Mouse (Mus musculus) midbrain, embryonic 10.5 days (tissue): ENCODE measurements around the gene Col11a2. TPM values are rescaled to one million over a fixed set of nuclear protein-coding genes. Genes with fewer than 3 reads are reported as not detected.

ENCODE experiments used
- DNase-seq: peaks from one replicate; pipeline ENCODE4 v3.0.0-alpha.2; 2017; ENCODE audit warnings: low spot score
- H3K27ac ChIP-seq: fragments of 300-500 bp; sonication (generic); replicated peaks from 2 replicates; pipeline ENCODE4 v1.5.1; 2016; ENCODE audit warnings: mild to moderate bottlenecking
- H3K27me3 ChIP-seq: fragments of 300-500 bp; sonication (generic); 2 replicates; pipeline ENCODE4 v1.6.1; 2016; ENCODE audit warnings: low read depth, mild to moderate bottlenecking; ENCODE audit not compliant: poor library complexity, severe bottlenecking
- H3K36me3 ChIP-seq: fragments of 300-500 bp; sonication (generic); 2 replicates; pipeline ENCODE4 v1.6.1; 2016; ENCODE audit warnings: mild to moderate bottlenecking, moderate library complexity
- H3K4me1 ChIP-seq: fragments of 300-500 bp; sonication (generic); 2 replicates; pipeline ENCODE4 v1.6.1; 2016
- H3K4me3 ChIP-seq: fragments of 300-500 bp; sonication (generic); 2 replicates; pipeline ENCODE4 v1.5.1; 2016; ENCODE audit warnings: mild to moderate bottlenecking, moderate library complexity
- H3K9me3 ChIP-seq: fragments of 300-500 bp; sonication (generic); replicated peaks from 2 replicates; pipeline ENCODE4 v1.6.1; 2016; ENCODE audit warnings: mild to moderate bottlenecking
- WGBS: fragments of 180-500 bp; shearing (Covaris S2); methylation state at CpG from one replicate; pipeline ENCODE4 v1.1.7; 2016; 5-methylcytosine and 5-hydroxymethylcytosine counted together
- polyA plus RNA-seq: library from polyadenylated mRNA; unstranded; fragments of >200 nt; fragmentation: Nextera tagmentation; extraction: Ambion mirVana; gene quantifications from 2 replicates; pipeline ENCODE4 v1.2.1, GENCODE M21; 2016

The Col11a2 gene
- polyA plus RNA-seq, 1 experiment from 2014 or later = 1.1 TPM

DNA sequence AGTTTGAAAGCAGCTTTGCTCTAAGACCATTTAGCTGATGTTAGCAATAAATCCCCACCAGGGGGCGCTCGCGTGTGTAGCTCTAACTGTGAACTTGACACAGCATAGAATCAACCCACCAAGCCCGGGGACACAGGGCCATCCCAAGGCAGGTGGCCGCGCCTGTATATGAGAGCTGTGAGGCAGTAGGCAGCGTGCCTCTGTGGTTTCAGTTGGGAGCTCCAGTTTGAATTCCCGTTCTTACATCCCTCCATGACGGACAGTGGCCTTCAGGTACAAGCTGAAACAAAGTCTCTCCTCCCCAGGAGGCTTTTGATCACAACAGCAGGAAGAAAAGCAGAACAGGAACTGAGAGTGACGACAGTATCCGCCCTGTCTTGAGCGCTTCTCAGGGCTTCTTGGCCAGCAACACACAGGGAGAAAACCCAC lies 62.4 kb downstream of the Col11a2 start:
- H3K27ac ChIP-seq = no peak overlapping the region
- H3K4me1 ChIP-seq = peaks cover 5% of the 10 kb centered on the region; the same call in 1 of the 2 replicates
- peaks cover 12% of the 10 kb centered on the region for H3K27me3 ChIP-seq
- H3K4me3 ChIP-seq = peak overlapping the region; percentile 28; the same call in 1 of the 2 replicates
- no peaks in the 10 kb centered on the region for H3K9me3 ChIP-seq
- DNase-seq = peak; percentile 92
- no peaks in the 10 kb centered on the region for H3K36me3 ChIP-seq
- 10% methylated on average over 12 of the region's 12 CpGs for WGBS

- H3K27me3 ChIP-seq = peaks cover 12% of the 10 kb centered on the region
- DNase-seq = no peak
- H3K36me3 ChIP-seq = 0 out of 2 replicates have a peak, but pooled peaks cover 7% of the 10 kb centered on the region
- no peak overlapping the region for H3K4me3 ChIP-seq
- 81% methylated on average over 6 of the region's 6 CpGs for WGBS
- no peak overlapping the region for H3K27ac ChIP-seq
- H3K4me1 ChIP-seq = peaks cover 5% of the 10 kb centered on the region; the same call in 1 of the 2 replicates
- H3K9me3 ChIP-seq = no peaks in the 10 kb centered on the region
Observed at GRCm38 (mm10) chr17:34102831-34103230, 63.6 kb downstream of the Col11a2 start.

DNA sequence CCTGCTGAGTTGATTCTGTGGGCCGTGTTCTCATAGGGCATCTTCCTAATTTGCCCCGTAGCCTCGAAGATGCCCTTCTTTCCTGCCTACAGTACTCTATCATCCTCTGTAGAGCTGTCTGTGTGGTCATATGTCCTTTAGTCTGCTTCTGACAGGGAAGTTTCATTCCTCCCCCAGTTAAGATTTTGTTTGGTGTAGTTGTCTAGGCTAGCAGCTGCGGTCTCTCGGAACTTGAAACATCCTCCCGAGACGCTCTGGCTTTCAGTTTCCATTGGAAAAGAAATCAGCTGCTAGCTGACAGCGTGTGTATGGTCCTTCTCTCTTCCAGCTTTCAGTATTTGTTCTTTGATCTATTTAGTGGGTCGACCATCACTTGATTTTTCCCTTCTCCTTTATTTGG lies 65.6 kb downstream of the Col11a2 start:
- H3K4me1 ChIP-seq = peaks cover 7% of the 10 kb centered on the region; the same call in 1 of the 2 replicates
- H3K27me3 ChIP-seq = peaks cover 12% of the 10 kb centered on the region
- DNase-seq = no peak
- no peaks in the 10 kb centered on the region for H3K9me3 ChIP-seq
- H3K4me3 ChIP-seq = no peak overlapping the region
- H3K36me3 ChIP-seq = peaks cover 21% of the 10 kb centered on the region
- WGBS = 87% methylated on average over 9 of the region's 9 CpGs
- no peak overlapping the region for H3K27ac ChIP-seq

DNA sequence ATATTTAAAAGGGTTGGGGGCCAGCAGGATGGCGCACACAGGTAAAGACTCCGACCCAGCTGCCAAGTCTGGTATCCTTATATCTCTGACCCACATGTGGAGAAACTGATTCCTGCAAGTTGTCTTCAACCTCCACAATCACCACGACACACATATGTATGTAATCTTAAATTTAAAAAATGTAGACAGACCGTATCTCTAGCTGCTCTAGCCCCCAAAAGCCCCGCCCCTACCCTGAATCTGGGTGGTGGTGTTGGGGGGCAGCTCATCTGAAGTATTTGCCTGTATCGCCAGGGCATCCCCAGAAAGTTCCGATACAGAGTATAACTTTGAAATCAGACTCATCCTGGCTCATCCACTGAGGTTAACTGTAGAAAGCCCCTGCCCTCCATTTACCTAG lies 67.3 kb downstream of the Col11a2 start:
- Histone ChIP-seq H3K4me3 (no peak overlapping the region), H3K36me3 (peaks cover 38% of the 10 kb centered on the region), H3K27me3 (no peaks in the 10 kb centered on the region), H3K9me3 (no peaks in the 10 kb centered on the region), H3K27ac (no peak overlapping the region), H3K4me1 (peaks cover 6% of the 10 kb centered on the region; the same call in 1 of the 2 replicates)
- no peak for DNase-seq
- WGBS = 88% methylated on average over 7 of the region's 7 CpGs

DNA sequence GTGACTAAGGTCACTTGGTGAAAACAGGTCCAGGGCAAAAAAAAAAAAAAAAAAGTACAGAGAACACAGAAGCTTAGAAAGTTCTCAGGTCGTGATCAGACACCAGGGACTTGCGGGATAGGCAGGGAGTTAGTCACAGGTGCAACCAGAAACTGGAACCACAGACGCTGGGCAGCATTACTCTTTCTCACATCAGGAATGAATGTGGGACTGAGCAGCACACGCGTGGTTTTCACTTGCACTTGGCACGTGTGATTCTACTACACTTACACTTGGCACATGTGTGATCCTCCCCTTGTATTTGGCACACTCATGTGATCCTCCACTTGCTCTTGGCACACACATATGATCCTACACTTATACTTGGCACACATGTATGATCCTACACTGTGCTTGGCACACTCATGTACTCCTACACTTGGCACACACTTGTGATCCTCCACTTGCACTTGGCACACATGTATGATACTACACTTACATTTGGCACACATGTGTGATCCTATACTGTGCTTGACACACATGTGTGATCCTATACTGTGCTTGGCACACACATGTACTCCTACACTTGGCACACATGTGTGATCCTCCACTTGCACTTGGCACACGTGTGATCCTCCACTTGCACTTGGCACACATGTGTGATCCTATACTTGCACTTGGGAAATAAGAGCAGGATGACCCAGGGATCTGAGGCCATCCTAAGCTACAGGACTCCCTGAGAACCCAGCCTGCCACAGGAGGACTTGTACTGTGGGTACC lies 68.1 kb downstream of the Col11a2 start:
- 85% methylated on average over 7 of the region's 7 CpGs for WGBS

GRCm38 (mm10) chr17:34108460-34108859 lies 69.2 kb downstream of the Col11a2 start:
- Histone ChIP-seq H3K36me3 (peaks cover 57% of the 10 kb centered on the region), H3K27me3 (no peaks in the 10 kb centered on the region), H3K4me3 (no peak overlapping the region), H3K9me3 (no peaks in the 10 kb centered on the region), H3K27ac (no peak overlapping the region), H3K4me1 (peaks cover 3% of the 10 kb centered on the region; the same call in 1 of the 2 replicates)
- no peak for DNase-seq
- WGBS = 87% methylated on average over 5 of the region's 6 CpGs

More for the DNA sequence above, 68.1 kb downstream of the Col11a2 start:
- no peak for DNase-seq
- no peaks in the 10 kb centered on the region for H3K9me3 ChIP-seq
- peaks cover 3% of the 10 kb centered on the region; the same call in 1 of the 2 replicates for H3K4me1 ChIP-seq
- H3K4me3 ChIP-seq = no peak overlapping the region
- no peak overlapping the region for H3K27ac ChIP-seq
- peaks cover 46% of the 10 kb centered on the region for H3K36me3 ChIP-seq
- no peaks in the 10 kb centered on the region for H3K27me3 ChIP-seq

GRCm38 (mm10) chr17:34109038-34109805 lies 70.0 kb downstream of the Col11a2 start:
- H3K9me3 ChIP-seq = no peaks in the 10 kb centered on the region
- 84% methylated on average over 14 of the region's 14 CpGs for WGBS
- no peak overlapping the region for H3K27ac ChIP-seq
- H3K4me3 ChIP-seq = no peak overlapping the region
- peaks cover 3% of the 10 kb centered on the region; the same call in 1 of the 2 replicates for H3K4me1 ChIP-seq
- peaks cover 65% of the 10 kb centered on the region for H3K36me3 ChIP-seq
- no peak for DNase-seq
- H3K27me3 ChIP-seq = no peaks in the 10 kb centered on the region

DNA sequence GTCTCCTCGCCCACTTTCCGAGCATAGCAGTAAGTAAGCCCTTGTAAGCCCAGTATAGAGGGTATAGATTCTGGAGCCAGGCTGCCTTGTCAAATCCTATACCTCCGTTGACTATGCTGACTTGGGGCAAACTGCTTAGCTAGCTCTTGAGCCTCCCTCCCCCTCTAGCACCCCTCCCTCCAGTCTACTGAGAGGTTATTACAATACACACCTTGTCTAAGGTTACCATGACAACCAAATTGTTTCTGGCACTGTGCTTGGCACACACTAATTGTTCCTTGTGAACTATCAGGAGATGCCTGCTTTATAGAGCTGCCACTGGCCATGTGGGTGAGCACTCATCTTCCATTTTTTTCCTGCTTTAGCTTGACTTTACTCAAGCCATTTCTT lies 70.6 kb downstream of the Col11a2 start:
- H3K4me1 ChIP-seq = peaks cover 5% of the 10 kb centered on the region
- peaks cover 71% of the 10 kb centered on the region for H3K36me3 ChIP-seq
- no peaks in the 10 kb centered on the region for H3K27me3 ChIP-seq
- H3K9me3 ChIP-seq = no peaks in the 10 kb centered on the region
- DNase-seq = no peak
- H3K4me3 ChIP-seq = no peak overlapping the region
- WGBS = 80% methylated on average over 3 of the region's 3 CpGs
- no peak overlapping the region for H3K27ac ChIP-seq

GRCm38 (mm10) chr17:34110309-34110708 lies 71.1 kb downstream of the Col11a2 start:
- Histone ChIP-seq H3K36me3 (peaks cover 76% of the 10 kb centered on the region), H3K4me1 (peaks cover 10% of the 10 kb centered on the region), H3K4me3 (no peak overlapping the region), H3K27ac (no peak overlapping the region), H3K9me3 (no peaks in the 10 kb centered on the region), H3K27me3 (no peaks in the 10 kb centered on the region)
- WGBS = 68% methylated on average over 8 of the region's 8 CpGs
- no peak for DNase-seq

DNA sequence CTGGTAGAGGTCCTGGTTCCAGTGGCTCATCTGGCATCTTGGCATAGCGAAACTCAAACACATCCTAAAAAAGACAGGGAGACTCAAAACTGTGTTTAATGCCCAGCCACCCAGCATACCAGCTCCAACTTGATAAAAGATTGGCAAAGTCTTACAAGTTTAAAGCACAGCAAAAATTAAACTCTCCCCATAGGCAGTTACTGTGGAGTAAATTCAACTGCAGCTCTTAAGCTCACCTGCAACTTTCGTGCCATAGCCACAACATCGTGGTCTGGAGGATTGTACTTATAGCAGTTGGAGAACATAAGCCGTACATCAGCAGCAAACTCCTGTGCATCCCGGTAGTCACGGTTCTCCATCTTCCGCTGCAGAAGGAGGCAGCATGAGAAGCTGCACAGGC lies 74.9 kb downstream of the Col11a2 start:
- no peak overlapping the region for H3K27ac ChIP-seq
- peaks cover 34% of the 10 kb centered on the region for H3K4me1 ChIP-seq
- H3K4me3 ChIP-seq = peak overlapping the region; percentile 16; the same call in 1 of the 2 replicates
- H3K27me3 ChIP-seq = no peaks in the 10 kb centered on the region
- peaks cover 100% of the 10 kb centered on the region for H3K36me3 ChIP-seq
- WGBS = 95% methylated on average over 7 of the region's 7 CpGs
- H3K9me3 ChIP-seq = no peaks in the 10 kb centered on the region
- DNase-seq = no peak
